Mouse (Mus musculus): Measurements from ENCODE around the gene Olfr1120. TPM values are rescaled to one million over a fixed set of nuclear protein-coding genes. Genes with fewer than 3 reads are reported as not detected.
"Not testable (repeated sequence)": the region's sequence is repeated elsewhere in the genome, so short reads cannot be mapped to it uniquely, and the experiment has no call there.

Olfr1120 gene
- total and polyA plus RNA-seq, 2 experiments from 2014 or later = not detected

GRCm38 (mm10) chr2:87385549-87385948 lies 30.9 kb downstream of the Olfr1120 start, which contains the start of gene Olfr1122:
Olfr1122 (plus strand) TSS chr2:87385849.
- no peak for ATAC-seq (ENCODE audit: low FRiP score)
- Histone ChIP-seq H3K4me3 (ENCODE audit: low read depth, low read length) (no peak within 1 kb of the TSS), H3K9me3 (ENCODE audit: low read length) (no peaks in the 10 kb centered on the region), H3K27me3 (ENCODE audit: insufficient read depth, low read length) (no peaks in the 10 kb centered on the region), H3K36me3 (ENCODE audit: insufficient read depth, low read length) (no peaks in the 10 kb centered on the region), H3K9ac (replicated peaks; ENCODE audit: low read length, poor library complexity, severe bottlenecking) (no peak within 1 kb of the TSS), H3K27ac (ENCODE audit: low read depth, low read length) (no peak within 1 kb of the TSS), H3K4me1 (ENCODE audit: insufficient read depth, low read length) (no peaks in the 10 kb centered on the region), H3K4me2 (ENCODE audit: low read depth, low read length, poor library complexity, severe bottlenecking) (no peak within 1 kb of the TSS)
- no peak for DNase-seq (ENCODE audit: low spot score)
- no peak for TF ChIP-seq CTCF (IDR thresholded peaks at IDR 0.05)
- WGBS = 81% methylated on average over 2 of the region's 2 CpGs

- DNase-seq (ENCODE audit: low spot score); H3K27ac ChIP-seq (ENCODE audit: low read depth, low read length); H3K27me3 ChIP-seq (ENCODE audit: insufficient read depth, low read length); H3K4me2 ChIP-seq (ENCODE audit: low read depth, low read length, poor library complexity, severe bottlenecking); ATAC-seq (ENCODE audit: low FRiP score); H3K4me1 ChIP-seq (ENCODE audit: insufficient read depth, low read length); H3K9ac ChIP-seq (replicated peaks; ENCODE audit: low read length, poor library complexity, severe bottlenecking); H3K9me3 ChIP-seq (ENCODE audit: low read length); H3K4me3 ChIP-seq (ENCODE audit: low read depth, low read length); H3K36me3 ChIP-seq (ENCODE audit: insufficient read depth, low read length): not testable (repeated sequence)
- 92% methylated on average over 5 of the region's 5 CpGs for WGBS
These were observed 39.0 kb downstream of the Olfr1120 start for GRCm38 (mm10) chr2:87393605-87394004.

GRCm38 (mm10) chr2:87394686-87395085 lies 40.1 kb downstream of the Olfr1120 start:
- not testable (repeated sequence) for H3K4me2 ChIP-seq (ENCODE audit: low read depth, low read length, poor library complexity, severe bottlenecking); H3K9ac ChIP-seq (replicated peaks; ENCODE audit: low read length, poor library complexity, severe bottlenecking); H3K4me1 ChIP-seq (ENCODE audit: insufficient read depth, low read length); H3K4me3 ChIP-seq (ENCODE audit: low read depth, low read length); H3K27ac ChIP-seq (ENCODE audit: low read depth, low read length); H3K27me3 ChIP-seq (ENCODE audit: insufficient read depth, low read length); H3K9me3 ChIP-seq (ENCODE audit: low read length); H3K36me3 ChIP-seq (ENCODE audit: insufficient read depth, low read length)
- peak; percentile 64 for TF ChIP-seq CTCF (IDR thresholded peaks at IDR 0.05)
- 0 out of 2 replicates have a peak, but pooled peaks have one; percentile 16 for ATAC-seq (ENCODE audit: low FRiP score)
- peak; percentile 53 for DNase-seq (ENCODE audit: low spot score)
- 76% methylated on average over 7 of the region's 7 CpGs for WGBS

Other genes starting within 250 kb of the Olfr1120 start
- gene Olfr259, start 240.2 kb upstream of the Olfr1120 start, total RNA-seq (2014; rRNA removed) = not detected in 2 replicates
- gene Olfr259, start 240.2 kb upstream of the Olfr1120 start, polyA plus RNA-seq (2015; fragmentation: Nextera tagmentation; extraction: Ambion mirVana) = not detected in 2 replicates
- gene Olfr1110, start 214.5 kb upstream of the Olfr1120 start, total RNA-seq (2014; rRNA removed) = not detected in 2 replicates
- not detected in 2 replicates for gene Olfr1110, start 214.5 kb upstream of the Olfr1120 start, polyA plus RNA-seq (2015; fragmentation: Nextera tagmentation; extraction: Ambion mirVana)
- gene Olfr1111, start 202.2 kb upstream of the Olfr1120 start, total RNA-seq (2014; rRNA removed) = not detected in 2 replicates
- gene Olfr1111, start 202.2 kb upstream of the Olfr1120 start, polyA plus RNA-seq (2015; fragmentation: Nextera tagmentation; extraction: Ambion mirVana) = not detected in 2 replicates
- not detected in 2 replicates for gene Olfr1112, start 167.0 kb upstream of the Olfr1120 start, total RNA-seq (2014; rRNA removed)
- not detected in 2 replicates for gene Olfr1112, start 167.0 kb upstream of the Olfr1120 start, polyA plus RNA-seq (2015; fragmentation: Nextera tagmentation; extraction: Ambion mirVana)
- not detected in 2 replicates for gene Olfr1113, start 145.8 kb upstream of the Olfr1120 start, total RNA-seq (2014; rRNA removed)
- not detected in 2 replicates for gene Olfr1113, start 145.8 kb upstream of the Olfr1120 start, polyA plus RNA-seq (2015; fragmentation: Nextera tagmentation; extraction: Ambion mirVana)
- not detected in 2 replicates for gene Olfr1115, start 106.8 kb upstream of the Olfr1120 start, total RNA-seq (2014; rRNA removed)
- gene Olfr1115, start 106.8 kb upstream of the Olfr1120 start, polyA plus RNA-seq (2015; fragmentation: Nextera tagmentation; extraction: Ambion mirVana) = not detected in 2 replicates
- not detected in 2 replicates for gene Olfr1116, start 87.3 kb upstream of the Olfr1120 start, total RNA-seq (2014; rRNA removed)
- not detected in 2 replicates for gene Olfr1116, start 87.3 kb upstream of the Olfr1120 start, polyA plus RNA-seq (2015; fragmentation: Nextera tagmentation; extraction: Ambion mirVana)
- gene Olfr1118, start 47.2 kb upstream of the Olfr1120 start, total RNA-seq (2014; rRNA removed) = not detected in 2 replicates
- not detected in 2 replicates for gene Olfr1118, start 47.2 kb upstream of the Olfr1120 start, polyA plus RNA-seq (2015; fragmentation: Nextera tagmentation; extraction: Ambion mirVana)
- gene Olfr1121, start 15.1 kb downstream of the Olfr1120 start, total RNA-seq (2014; rRNA removed) = not detected in 2 replicates
- gene Olfr1121, start 15.1 kb downstream of the Olfr1120 start, polyA plus RNA-seq (2015; fragmentation: Nextera tagmentation; extraction: Ambion mirVana) = not detected in 2 replicates
- not detected in 2 replicates for gene Olfr1122, start 31.0 kb downstream of the Olfr1120 start, total RNA-seq (2014; rRNA removed)
- not detected in 2 replicates for gene Olfr1122, start 31.0 kb downstream of the Olfr1120 start, polyA plus RNA-seq (2015; fragmentation: Nextera tagmentation; extraction: Ambion mirVana)
- not detected in 2 replicates for gene Olfr1123, start 61.8 kb downstream of the Olfr1120 start, total RNA-seq (2014; rRNA removed)
- not detected in 2 replicates for gene Olfr1123, start 61.8 kb downstream of the Olfr1120 start, polyA plus RNA-seq (2015; fragmentation: Nextera tagmentation; extraction: Ambion mirVana)
- not detected in 2 replicates for gene Olfr1124, start 75.5 kb downstream of the Olfr1120 start, total RNA-seq (2014; rRNA removed)
- 0.10 TPM in 1 of 2 replicates, not detected in the other for gene Olfr1124, start 75.5 kb downstream of the Olfr1120 start, polyA plus RNA-seq (2015; fragmentation: Nextera tagmentation; extraction: Ambion mirVana)
- gene Olfr1126, start 99.1 kb downstream of the Olfr1120 start, total RNA-seq (2014; rRNA removed) = not detected in 2 replicates
- gene Olfr1126, start 99.1 kb downstream of the Olfr1120 start, polyA plus RNA-seq (2015; fragmentation: Nextera tagmentation; extraction: Ambion mirVana) = not detected in 2 replicates
- gene Pramel7, start 142.3 kb downstream of the Olfr1120 start, total RNA-seq (2014; rRNA removed) = not detected in 2 replicates
- not detected in 2 replicates for gene Pramel7, start 142.3 kb downstream of the Olfr1120 start, polyA plus RNA-seq (2015; fragmentation: Nextera tagmentation; extraction: Ambion mirVana)
- not detected in 2 replicates for gene Pramel6, start 151.8 kb downstream of the Olfr1120 start, total RNA-seq (2014; rRNA removed)
- not detected in 2 replicates for gene Pramel6, start 151.8 kb downstream of the Olfr1120 start, polyA plus RNA-seq (2015; fragmentation: Nextera tagmentation; extraction: Ambion mirVana)
- 0.52 TPM in 1 of 2 replicates, not detected in the other for gene Olfr153, start 177.0 kb downstream of the Olfr1120 start, total RNA-seq (2014; rRNA removed)
- not detected in 2 replicates for gene Olfr153, start 177.0 kb downstream of the Olfr1120 start, polyA plus RNA-seq (2015; fragmentation: Nextera tagmentation; extraction: Ambion mirVana)
- not detected in 2 replicates for gene Olfr1128, start 190.7 kb downstream of the Olfr1120 start, total RNA-seq (2014; rRNA removed)
- gene Olfr1128, start 190.7 kb downstream of the Olfr1120 start, polyA plus RNA-seq (2015; fragmentation: Nextera tagmentation; extraction: Ambion mirVana) = not detected in 2 replicates
- not detected in 2 replicates for gene Olfr1129, start 219.1 kb downstream of the Olfr1120 start, total RNA-seq (2014; rRNA removed)
- not detected in 2 replicates for gene Olfr1129, start 219.1 kb downstream of the Olfr1120 start, polyA plus RNA-seq (2015; fragmentation: Nextera tagmentation; extraction: Ambion mirVana)

Data from midbrain, postnatal 0 days (tissue).